Mouse (Mus musculus) heart, adult 2 months (tissue): ENCODE data around the gene Paqr8.

Experiments used
- CTCF ChIP-seq: fragments of 200-600 bp; IDR thresholded peaks from 2 replicates; pipeline ENCODE4 v1.8.1; 2022; ENCODE audit warnings: antibody characterized with exemption, mild to moderate bottlenecking, moderate library complexity
- POLR2A ChIP-seq: fragments of 200-500 bp; IDR thresholded peaks from 2 replicates; pipeline ENCODE4 v1.6.1; 2011; ENCODE audit warnings: mild to moderate bottlenecking, low read depth, low read length, control low read depth; ENCODE audit not compliant: insufficient read depth

DNA sequence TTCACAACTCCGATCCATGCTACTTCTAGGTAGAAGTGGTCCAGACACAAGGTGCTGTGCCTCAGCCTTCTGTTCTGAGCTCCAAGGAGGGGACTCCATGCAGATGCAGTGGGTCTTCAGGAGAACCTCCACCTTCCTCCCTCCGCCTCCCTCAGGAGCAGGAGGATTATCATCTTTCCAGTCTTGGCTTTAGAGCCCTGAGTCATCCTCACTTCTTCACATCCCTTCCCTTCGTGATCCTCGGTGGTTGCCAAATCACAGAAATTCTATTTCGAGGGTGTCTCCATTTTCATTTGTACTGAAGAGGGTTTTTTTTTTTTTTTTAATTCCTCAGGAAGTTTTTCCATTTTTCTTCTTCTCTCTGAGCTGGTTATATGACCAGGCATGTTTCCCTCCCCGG, 16.3 kb upstream of the Paqr8 start:
- TF ChIP-seq CTCF = no peak
- TF ChIP-seq POLR2A = no peak
